Mouse (Mus musculus): ENCODE measurements around the gene Kcnk1.

Gene Kcnk1

DNA sequence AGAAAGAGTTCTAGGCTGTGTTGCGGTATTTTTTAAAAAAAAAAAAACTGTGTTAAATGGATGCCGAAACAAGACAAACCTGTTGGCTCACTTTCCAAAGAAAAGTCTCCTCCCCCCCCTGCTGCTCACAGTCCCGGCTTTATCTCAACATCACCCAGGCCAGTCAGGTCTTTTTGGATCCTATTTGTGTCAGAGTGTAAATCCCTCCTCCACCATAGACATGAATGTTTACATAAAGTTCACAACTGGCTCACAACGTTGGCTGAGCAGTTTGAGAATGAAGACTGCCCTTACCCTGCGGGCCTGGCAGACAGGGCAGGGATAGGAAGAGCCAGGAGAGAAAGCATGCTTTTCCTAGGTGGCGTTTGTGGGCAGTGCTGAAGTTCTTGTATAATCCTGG, 2.0 kb downstream of the Kcnk1 start:
- DNase-seq, result peak; percentile 59 to 60

DNA sequence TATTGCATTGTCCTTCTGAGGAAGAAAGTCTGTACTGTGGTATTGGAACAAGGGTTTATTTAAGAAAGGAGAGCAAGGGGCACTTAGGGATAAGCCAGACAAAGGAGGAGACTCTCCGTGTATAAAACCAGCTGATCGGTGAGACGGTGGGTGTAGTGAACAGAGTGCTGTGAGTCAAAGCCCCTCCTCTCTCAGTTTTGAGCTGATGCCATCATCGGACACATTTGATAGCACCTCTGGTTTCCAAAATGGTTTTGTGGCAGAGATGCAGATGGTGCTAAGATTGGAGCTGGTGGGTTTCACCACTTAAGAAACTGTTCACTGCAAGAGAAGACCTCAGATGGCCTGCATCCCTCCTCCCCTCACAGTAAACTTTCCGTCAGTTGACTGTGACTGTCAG, 2.6 kb downstream of the Kcnk1 start:
- DNase-seq, result peak in 1 of 2 experiments; percentile 23

DNA sequence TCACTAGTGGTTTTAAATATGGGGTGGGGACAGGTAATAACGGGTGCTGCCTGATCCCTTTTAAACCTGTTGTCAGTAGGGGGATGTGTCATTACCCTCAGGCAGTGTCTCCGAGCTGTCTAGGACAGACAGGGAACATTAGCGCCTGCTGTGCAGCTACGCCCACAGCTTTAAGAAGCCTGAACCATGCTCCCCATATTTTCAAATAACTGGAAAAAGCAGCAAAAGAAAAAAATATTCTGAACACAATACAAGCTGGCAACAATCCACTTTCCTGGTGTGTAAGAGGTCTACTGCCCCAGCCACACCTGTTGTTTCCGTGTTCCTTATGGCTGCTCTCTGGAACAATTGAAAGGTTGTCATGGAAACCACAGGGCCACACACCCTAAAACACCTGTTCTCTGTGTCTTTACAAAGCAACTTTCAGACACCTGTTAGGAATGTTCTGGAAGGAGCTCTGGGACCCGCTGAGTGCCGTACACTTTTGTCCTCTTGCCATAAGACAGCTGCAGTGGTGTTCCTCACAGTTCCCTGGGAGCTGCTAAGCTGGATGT, 4.9 kb downstream of the Kcnk1 start:
- DNase-seq, result peak in 1 of 2 experiments; percentile 27

DNA sequence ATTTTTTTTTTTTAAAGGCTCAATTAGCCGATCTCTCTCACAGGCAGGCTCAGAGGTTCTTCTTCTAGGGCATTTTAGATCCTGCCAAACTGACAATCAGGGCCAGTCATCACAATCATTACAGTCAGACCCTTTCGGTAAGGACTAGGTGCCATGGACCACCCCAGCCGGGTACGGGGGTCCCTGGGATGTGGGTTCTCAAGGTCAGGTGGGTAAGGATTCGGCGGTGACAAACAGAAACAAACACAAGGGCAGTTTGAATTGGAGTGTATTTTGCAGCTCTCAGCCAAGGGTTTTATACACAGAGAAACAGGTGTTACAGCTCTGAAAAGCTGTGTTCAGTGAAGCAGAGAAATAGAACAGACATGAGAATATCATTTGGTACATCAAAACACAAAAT, 8.6 kb downstream of the Kcnk1 start:
- DNase-seq, result peak in 1 of 2 experiments; percentile 56

DNA sequence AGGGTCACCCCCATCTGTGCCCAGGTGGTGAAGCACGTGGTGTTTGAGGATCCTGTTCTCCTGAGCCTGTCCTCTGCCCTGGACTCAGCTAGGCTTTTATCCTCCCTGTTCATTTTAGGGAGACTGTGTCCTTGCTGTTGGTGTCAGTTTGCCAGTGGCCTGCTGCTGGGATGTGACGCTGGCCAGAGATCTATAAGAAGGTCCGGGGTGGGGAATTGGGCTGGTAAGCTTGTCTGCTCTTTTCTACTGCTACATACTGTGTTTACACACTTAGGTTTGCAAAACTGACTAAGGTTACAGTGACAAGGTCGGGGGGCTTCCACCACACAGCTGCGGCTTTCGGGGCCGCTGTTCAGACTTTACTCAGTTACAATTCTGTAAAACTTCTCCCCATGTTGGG, 10.0 kb downstream of the Kcnk1 start:
- peak in 1 of 2 experiments; percentile 54 for DNase-seq

DNA sequence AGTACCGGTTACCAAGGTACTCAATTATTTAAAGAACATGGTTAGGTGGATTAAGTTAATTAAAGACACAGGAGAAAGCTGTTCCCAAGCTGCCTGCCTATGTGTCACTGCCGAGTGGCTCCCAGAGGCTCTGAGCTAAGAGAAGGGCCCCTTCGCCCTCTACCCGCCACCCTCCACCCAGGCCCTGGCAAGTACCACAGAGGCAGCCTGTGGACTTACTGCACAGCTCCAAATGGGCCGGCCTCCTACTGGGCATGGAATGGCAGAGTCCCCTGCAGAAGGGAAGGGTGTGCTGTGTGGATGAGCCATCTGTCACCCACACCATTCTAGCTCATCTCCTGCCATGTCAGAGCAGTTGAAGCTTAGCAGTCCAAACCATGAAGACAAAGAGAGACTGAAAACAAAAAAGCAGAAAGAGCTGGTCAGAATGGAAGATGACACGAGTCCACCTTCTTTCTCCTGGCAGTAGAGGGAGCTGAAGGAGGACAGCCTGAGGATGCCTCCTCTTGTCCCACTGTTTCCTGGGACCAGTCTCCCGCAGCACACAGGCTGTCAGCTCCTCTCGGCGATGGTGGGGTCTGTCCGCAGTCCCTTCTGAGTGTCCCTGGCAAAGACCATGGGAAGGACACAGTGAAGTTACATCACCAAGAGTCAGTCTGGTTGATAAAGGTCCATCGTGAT, 11.5 kb downstream of the Kcnk1 start:
- DNase-seq, result peak; percentile 92 to 94

DNA sequence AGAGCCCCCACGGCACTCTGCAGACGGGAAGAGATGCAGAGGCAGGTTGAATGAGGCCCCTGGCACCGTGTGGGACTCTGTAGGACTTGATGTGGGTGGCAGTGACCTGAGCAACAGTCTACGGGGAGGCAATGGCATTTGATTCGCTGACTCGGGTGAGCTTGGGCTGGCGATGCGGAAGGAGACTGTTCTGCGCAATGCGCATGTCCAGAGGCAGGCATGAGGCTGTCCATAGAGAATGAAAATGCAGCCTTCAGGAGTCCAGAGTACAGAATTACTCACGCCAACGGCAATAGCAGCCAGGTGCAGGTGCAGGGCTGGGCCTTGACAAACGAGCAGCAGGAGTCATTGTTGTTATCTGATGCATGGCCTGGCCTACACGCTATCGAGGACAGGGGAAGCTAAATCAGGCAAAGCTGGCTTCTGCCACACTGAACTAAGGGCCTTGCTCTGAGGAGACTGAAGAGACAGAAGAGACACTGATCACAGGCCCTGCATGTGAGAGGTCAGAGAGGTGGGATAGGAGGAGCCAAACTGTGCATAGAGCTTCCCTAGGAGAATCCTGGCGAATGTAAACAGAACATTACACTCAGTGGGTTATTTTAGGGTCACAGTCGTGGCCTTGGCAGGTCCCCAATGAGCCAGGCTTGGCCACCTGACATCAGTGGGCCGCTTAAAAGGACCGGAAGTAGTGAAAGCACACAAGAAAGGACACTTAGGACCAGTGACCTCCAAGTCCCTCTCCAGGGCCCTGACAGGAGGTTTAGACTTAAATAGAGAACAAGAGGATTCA, 12.8 kb downstream of the Kcnk1 start:
- DNase-seq, result peak; percentile 55 to 59

DNA sequence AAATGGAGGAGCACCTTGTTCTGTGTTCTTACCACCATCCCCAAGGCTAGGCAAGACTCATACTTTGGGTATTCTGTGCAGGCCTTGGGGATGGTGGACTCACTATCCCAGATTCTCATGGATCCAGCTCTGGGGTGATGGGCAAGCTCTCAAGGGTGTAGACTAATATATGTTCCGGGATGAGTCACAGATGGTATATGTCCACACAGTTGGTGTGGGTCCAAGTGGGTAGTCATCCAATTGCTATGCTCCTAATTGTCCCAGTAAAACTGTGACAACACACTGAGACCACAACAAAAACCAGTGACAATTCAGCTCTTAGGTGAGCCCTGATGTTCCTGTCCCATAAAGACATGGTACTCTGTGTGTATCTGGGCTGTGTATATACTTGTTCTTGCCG, 14.0 kb downstream of the Kcnk1 start:
- peak; percentile 59 to 77 for DNase-seq

DNA sequence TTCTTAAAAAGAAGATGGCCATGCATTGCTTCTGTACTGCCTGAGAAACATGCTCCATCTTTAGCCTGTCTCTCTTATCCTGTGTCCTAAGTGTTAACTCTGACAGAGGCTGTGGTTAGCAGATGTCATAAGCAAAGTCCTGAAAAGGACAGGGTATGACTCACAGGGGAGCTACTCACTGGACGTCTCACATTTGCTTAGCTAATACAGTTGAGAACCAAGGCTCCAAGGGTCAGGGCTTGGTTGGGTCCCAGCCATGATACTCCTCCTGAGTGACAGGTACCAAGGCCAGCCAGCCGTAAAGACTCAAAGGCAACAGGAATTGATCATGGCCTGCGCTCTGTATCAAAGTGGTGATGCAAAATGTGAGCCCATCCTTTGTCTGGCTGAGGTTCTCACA, 15.9 kb downstream of the Kcnk1 start:
- DNase-seq, result no peak

DNA sequence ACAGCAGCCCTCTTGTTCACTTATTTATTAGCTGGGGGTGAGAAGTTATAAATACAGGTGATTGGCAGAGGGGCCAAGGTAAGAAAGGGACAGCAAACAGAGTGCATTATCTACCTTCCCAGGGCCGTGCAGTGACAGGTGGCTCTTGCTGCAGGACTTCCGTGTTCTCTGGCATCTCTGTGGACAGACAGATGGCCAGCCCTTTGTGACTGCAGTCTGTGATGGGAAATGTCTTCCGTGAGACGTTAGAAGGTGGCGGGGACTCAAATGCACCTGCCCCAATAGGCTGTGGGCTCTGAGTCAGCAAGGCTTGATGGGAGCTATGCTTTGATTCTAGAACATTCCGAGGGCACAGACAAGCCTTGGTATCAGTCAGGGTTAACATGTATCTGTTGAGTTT, 17.4 kb downstream of the Kcnk1 start:
- peak; percentile 85 to 88 for DNase-seq

DNA sequence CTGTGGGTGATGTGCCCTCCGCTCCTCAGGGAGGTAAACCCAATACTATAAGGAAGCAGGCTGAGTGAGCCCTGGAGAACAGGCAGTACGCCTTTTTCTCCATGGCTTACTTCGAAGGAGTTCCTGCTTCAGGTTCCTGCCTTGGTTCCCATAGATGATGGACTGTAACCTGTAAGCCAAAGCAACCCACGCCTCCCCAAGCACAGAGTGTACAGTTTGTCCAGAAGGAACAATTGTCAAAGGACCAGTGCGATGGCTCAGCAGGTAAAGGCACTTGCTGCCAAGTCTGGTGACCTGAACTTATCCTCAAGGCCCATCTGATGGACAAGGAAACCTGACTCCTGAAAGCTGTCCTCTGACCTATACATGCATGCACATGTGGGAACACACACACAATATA, 18.7 kb downstream of the Kcnk1 start:
- DNase-seq, result peak; percentile 60 to 66

DNA sequence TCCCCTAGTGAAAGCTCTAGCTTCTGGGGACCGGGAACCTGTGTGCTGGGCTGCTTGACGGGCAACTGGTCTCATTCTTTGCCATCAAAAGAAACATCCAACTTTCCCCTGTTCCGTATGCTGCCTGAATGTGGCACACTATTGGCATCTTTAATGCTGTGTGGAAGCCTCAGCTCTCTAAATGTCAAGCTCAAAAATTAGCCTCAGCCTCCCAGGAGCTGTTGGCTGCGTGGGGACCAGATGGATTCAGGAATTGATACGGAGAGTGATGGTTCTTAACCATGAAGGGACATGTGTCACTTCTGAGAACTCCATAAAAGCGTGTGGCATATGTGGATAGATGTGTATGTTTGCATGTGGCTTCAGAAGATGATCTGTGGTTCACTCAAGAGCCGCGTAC, 27.0 kb downstream of the Kcnk1 start:
- DNase-seq, result peak; percentile 57 to 59

DNA sequence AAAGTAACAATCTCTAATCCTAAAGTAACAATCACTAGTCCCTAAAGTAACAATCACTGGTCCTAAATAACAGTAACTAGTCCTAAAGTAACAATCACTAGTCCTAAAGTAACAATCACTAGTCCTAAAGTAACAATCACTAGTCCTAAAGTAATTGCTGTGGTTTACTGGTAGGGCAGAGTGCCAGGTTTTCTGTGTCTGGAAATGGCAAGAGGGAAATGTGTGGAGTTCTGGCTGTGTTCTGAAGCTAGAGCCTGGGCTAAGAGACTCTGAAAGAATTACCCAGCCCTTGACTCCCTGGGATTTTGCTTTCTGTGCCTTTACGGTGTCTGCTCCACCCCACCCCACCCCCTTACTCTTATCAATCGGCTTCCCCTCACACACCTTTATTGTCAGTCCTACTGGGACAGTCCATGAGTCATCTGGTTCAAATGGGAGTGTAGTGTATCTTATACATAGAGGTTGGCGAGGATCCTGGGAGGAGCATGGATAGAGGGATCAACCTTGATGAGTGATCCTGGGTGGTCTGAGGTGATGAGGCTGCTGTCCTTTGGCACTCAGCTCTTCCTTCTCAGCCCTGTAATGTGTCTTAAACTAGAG, 28.8 kb downstream of the Kcnk1 start:
- DNase-seq, result peak; percentile 33 to 62

DNA sequence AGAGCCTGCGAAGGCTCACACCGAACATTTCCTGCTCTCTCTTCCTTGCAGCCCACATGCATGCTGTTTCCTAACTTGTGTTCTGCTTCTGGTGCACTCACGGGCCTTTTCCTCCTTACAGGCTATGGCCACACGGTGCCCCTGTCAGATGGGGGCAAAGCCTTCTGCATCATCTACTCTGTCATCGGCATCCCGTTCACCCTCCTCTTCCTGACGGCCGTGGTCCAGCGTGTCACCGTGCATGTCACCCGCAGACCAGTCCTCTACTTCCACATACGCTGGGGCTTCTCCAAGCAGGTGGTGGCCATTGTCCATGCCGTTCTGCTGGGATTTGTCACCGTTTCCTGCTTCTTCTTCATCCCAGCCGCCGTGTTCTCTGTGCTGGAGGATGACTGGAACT, 29.9 kb downstream of the Kcnk1 start:
- peak; percentile 37 to 46 for DNase-seq

DNA sequence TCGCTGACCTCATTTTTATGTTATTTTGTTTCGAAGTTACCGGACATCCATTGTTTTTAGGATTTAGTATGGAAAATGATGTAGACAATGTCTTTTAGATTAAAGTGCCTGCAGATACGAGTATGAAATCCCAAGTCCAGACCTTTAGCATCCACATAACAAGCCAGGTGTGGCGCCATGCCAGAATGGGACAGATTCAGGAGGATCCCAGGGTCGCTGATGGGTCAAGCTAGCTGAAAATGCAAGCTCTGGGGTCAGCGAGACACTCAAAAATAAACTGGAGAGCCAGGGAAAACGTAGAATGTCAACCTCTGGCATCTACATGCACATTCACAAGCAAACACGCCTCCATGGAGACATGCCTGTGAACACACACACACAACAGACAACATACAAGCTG, 31.2 kb downstream of the Kcnk1 start:
- DNase-seq, result peak; percentile 45 to 61

DNA sequence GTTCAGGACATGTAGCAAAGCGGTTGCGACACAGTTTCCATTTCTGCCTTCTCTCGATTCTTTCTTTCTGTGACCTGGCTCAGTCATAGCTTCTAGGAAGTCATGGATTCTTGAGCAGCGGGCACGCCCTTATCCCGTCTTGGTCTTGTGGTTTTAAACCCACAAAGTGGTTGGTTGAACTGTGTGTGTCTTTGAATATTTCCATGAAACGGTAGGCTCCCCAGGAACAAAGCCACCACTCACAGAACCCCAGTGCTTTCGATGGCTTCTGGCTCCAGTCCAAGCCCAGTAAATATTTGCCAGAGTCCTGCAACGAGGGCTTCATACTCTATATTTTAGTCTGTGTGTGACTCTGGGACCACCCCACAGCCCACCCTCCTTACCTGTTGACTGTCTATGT, 31.6 kb downstream of the Kcnk1 start:
- DNase-seq, result peak; percentile 48 to 61

DNA sequence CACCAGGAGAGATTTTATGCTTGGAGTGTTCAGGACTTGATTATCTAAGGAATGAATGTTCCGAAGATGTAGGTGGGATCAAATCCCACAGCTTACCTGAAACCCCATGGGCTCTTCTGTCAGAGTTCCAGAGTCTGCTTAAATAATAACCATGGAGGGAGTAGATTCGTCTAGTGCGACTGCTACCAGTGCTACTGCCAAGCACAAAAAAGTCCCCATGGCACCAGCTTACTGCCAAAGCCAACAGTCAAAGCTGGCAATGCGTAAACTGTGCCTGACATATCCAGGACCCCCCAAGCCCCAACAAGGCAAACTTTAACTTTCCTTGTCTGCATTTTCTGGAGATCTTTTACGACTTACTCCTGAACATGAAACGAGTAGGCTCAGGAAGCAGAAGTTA, 32.5 kb downstream of the Kcnk1 start:
- DNase-seq, result peak in 1 of 2 experiments; percentile 49

DNA sequence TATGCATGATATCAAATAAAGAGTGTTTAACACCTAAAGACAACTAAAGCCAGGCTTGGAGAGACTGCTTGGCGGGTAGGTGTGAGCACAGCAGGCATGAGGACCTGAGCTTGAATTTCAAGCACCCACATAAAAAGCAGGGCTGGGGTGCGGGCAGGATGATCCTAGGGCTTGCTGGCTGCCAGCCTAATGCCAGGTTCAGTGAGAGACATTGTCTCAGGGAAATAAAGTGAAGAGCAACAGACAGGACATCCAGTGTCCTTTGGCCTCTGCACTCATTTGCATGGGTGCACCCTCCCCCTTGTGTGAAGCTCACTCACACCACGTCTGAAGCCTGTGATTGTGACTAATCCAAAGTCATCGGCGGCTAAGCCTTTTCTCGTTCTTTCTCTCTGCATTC, 34.0 kb downstream of the Kcnk1 start:
- DNase-seq, result peak in 1 of 2 experiments; percentile 35

DNA sequence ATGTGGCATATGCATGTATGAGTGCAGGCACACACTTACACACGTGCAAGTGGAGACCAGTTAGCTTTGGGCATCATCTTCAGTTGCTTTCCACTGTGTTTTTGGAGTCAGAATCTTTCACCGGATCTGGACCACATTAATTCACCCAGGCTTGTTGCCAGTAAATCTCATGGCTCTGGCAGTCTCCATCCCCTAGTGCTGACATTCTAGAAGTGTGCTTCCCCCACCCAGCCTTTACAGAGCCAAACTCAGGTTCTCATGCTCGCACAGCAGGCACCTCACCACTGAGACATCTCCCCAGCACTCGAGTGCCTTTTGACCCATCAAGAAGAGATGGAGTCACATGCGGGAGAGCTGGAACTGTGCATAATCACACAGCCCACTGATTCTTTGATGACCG, 37.8 kb downstream of the Kcnk1 start:
- DNase-seq, result peak; percentile 61 to 70

DNA sequence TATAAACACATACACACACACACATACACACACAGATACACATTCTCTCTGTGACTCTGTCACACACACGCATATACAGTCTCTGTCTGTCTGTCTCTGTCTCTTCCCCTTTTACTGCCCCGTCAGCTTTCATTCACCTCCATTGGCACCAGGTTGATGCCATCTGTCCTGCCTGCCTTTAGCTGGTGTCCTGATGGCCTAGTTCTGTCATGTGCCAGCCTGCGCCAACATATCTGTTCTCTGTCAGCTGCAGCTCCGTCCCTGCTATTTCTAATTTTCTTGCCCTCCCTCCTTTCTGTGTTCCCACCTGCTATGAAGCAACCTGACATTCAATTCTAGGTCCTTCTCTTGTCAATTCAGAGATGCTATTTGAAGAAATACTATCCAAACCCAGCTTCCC, 40.1 kb downstream of the Kcnk1 start:
- DNase-seq, result peak; percentile 86 to 92

DNA sequence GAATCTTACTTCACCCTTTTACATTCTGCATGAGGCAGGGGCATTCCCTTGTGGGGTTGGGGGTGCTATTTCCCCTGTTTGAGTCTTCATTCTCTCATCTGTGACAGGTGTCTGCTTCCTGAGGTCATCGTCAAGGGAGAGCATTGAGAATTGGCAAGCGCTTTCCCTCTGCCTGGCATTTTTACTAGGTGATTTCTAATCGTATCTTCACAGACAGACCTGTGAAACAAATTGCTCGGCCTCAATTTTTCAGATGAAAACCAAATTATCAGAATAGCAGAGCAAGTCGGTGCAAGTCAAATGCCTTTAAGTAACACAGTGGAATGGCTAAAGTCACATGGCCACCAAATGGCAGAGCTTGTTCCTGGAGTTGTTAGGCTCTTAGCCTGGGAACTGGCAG, 41.4 kb downstream of the Kcnk1 start:
- DNase-seq, result peak; percentile 53 to 55

DNA sequence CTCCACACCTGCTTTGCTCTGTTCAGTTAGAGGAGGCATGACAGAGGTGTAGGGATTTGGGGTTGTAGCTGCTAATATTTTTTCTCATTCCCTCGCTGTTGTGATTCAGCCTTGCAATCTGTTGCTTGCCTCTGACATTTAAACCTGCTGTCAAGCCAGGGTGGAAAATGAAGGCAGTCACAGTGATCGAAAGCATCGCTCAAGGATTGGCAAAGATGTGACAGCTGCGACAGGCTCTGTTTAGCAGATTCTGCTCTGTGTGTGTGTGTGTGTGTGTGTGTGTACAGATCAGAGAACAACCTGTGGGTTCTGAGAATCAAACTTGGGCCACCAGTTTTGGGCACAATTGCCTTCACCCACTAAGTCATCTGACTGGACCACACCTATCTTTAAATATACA, 50.8 kb downstream of the Kcnk1 start:
- DNase-seq, result no peak

DNA sequence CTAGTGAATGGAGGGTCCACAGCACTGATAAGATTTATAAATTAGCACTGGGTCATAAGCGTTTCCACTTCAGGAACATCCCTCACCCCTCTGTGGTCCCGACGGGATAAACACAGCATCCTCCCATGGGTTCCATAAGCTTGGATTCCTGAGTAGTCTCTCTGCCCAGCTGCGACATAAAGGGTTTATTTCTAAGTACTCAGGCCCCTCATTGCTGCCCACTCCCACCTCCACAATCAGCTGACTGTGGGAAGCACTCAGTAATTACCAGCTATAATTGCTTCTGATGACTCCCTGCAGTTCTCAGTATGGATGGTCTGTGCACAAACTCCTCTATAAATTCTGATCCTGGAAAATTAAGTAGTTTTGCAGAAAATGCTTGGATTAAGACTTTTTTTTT, 58.9 kb downstream of the Kcnk1 start:
- no peak for DNase-seq

DNA sequence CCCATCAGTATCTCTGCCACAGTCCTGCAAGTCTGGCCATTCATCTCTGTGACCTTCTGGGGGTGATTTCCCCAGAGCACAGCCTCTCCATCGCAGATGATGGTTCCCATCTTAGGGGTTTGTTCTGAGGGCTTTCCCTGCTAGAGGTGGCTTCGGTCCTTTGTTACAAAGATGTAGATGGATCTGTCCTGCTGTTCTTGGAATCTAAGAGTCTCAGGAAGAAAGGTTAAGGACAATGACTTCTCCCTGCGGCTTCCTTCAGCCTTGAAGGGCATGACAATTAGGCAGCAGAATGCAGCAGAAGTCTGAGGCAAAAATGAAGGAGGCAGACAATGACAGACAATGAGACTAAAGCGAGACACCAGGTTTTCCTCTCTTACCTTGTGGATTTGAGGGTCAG, 63.9 kb downstream of the Kcnk1 start:
- DNase-seq, result no peak
